Mouse (Mus musculus) kidney, postnatal 0 days (tissue): ENCODE data around the gene Iqsec3. TPM values are rescaled to one million over a fixed set of nuclear protein-coding genes. Genes with fewer than 3 reads are reported as not detected.

Source experiments
- ATAC-seq: fragments of 200-750 bp; cut with Nextera tagmentation; replicated peaks from 2 replicates; pipeline ENCODE4 v1.8.0; 2017; ENCODE audit warnings: low read depth, moderate number of reproducible peaks, moderate TSS enrichment, moderate library complexity; ENCODE audit not compliant: low FRiP score
- DNase-seq: peaks from one replicate; pipeline ENCODE4 v3.0.0-alpha.2; 2016; ENCODE audit warnings: low spot score
- H3K27ac ChIP-seq: fragments of 300-500 bp; sonication (generic); 2 replicates; pipeline ENCODE4 v1.5.1; 2014; ENCODE audit warnings: mild to moderate bottlenecking
- H3K27me3 ChIP-seq: fragments of 300-500 bp; sonication (generic); 2 replicates; pipeline ENCODE4 v1.6.1; 2014; ENCODE audit warnings: low read length, mixed read lengths; ENCODE audit not compliant: insufficient read depth
- H3K36me3 ChIP-seq: fragments of 300-500 bp; sonication (generic); 2 replicates; pipeline ENCODE4 v1.6.1; 2014; ENCODE audit warnings: low read length, mixed read lengths; ENCODE audit not compliant: insufficient read depth
- H3K4me1 ChIP-seq: fragments of 300-500 bp; sonication (generic); replicated peaks from 2 replicates; pipeline ENCODE4 v1.6.1; 2014; ENCODE audit warnings: antibody characterized with exemption, low read length, mixed read lengths; ENCODE audit not compliant: insufficient read depth
- H3K4me2 ChIP-seq: fragments of 300-500 bp; sonication (generic); 2 replicates; pipeline ENCODE4 v1.6.1; 2014; ENCODE audit warnings: mild to moderate bottlenecking, low read length, moderate library complexity, mixed read lengths
- H3K4me3 ChIP-seq: fragments of 300-500 bp; sonication (generic); replicated peaks from 2 replicates; pipeline ENCODE4 v1.5.1; 2014; ENCODE audit warnings: low read depth, low read length
- H3K9ac ChIP-seq: fragments of 300-500 bp; sonication (generic); 2 replicates; pipeline ENCODE4 v1.6.1; 2014; ENCODE audit warnings: low read depth, low read length
- H3K9me3 ChIP-seq: fragments of 300-500 bp; sonication (generic); replicated peaks from 2 replicates; pipeline ENCODE4 v1.6.1; 2016; ENCODE audit warnings: low read length, inconsistent platforms, mixed read lengths
- CTCF ChIP-seq: IDR thresholded peaks from 2 replicates; pipeline ENCODE4 v1.5.1; 2016; ENCODE audit warnings: antibody characterized with exemption, low read depth, mild to moderate bottlenecking, moderate library complexity
- WGBS: fragments of 180-500 bp; shearing (Covaris S2); extraction: QIAGEN DNeasy Blood & Tissue Kit; methylation state at CpG from one replicate; pipeline ENCODE4 v1.1.7; 2014; 5-methylcytosine and 5-hydroxymethylcytosine counted together
- polyA plus RNA-seq: library from polyadenylated mRNA; unstranded; fragments of >200 nt; fragmentation: Nextera tagmentation; extraction: Ambion mirVana; gene quantifications from 2 replicates; pipeline ENCODE4 v1.2.1, GENCODE M21; 2015

The Iqsec3 gene
- polyA plus RNA-seq, 1 experiment from 2014 or later: 0.07 TPM

DNA sequence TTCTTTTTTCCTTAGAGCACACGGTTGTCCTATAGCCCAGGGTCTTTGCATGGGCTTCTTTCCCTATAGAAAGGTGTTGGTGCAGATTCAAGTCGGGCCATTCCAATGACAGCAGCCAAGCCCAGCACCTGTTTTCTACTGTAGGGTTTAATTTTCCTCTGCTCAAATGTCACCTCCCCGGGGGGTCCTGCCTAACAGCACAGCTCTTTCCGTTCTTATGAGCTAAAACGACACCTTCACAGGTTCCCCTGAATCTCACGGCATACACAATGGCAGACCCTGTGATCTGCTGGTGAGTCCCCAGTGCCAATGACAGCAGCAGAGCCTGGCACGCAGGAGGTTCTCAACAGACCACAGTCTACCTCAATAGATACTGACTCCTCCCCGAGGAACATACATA is 16.1 kb downstream of the Iqsec3 start:
- no peak overlapping the region for H3K27ac ChIP-seq
- no peaks in the 10 kb centered on the region for H3K9me3 ChIP-seq
- H3K4me1 ChIP-seq: no peaks in the 10 kb centered on the region
- no peak for ATAC-seq
- no peak overlapping the region for H3K4me2 ChIP-seq
- no peak overlapping the region for H3K4me3 ChIP-seq
- no peak overlapping the region for H3K9ac ChIP-seq
- TF ChIP-seq CTCF: no peak
- DNase-seq: no peak
- 44% methylated on average over 8 of the region's 8 CpGs for WGBS
- H3K36me3 ChIP-seq: no peaks in the 10 kb centered on the region
- H3K27me3 ChIP-seq: no peaks in the 10 kb centered on the region

DNA sequence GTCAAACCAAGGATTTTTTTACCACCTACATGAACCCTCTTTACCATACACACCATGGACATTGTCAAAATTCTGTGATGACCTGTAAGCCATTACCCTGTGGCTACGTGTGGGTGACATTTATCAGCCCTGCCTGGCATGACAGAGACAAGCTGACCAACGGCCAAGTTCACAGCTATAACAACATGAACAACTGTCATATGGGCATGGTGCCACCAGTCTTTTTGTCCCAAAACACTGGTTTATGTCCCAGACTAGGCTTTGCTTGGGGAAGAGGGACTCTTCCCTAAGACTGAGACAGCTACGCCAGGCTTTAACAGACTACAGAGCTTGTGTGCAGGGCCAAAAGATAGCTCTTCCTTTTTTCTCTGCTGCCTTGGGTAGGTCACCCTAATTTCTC is 16.8 kb downstream of the Iqsec3 start:
- Histone ChIP-seq H3K27ac (no peak overlapping the region), H3K4me3 (no peak overlapping the region), H3K36me3 (no peaks in the 10 kb centered on the region), H3K27me3 (no peaks in the 10 kb centered on the region), H3K9ac (no peak overlapping the region), H3K4me2 (no peak overlapping the region), H3K9me3 (no peaks in the 10 kb centered on the region), H3K4me1 (no peaks in the 10 kb centered on the region)
- 66% methylated on average over 3 of the region's 3 CpGs for WGBS
- ATAC-seq (no peak), DNase-seq (no peak)
- no peak for TF ChIP-seq CTCF

- Histone ChIP-seq H3K9me3 (no peaks in the 10 kb centered on the region), H3K36me3 (no peaks in the 10 kb centered on the region), H3K27ac (no peak overlapping the region), H3K9ac (no peak overlapping the region), H3K4me3 (no peak overlapping the region), H3K27me3 (no peaks in the 10 kb centered on the region), H3K4me2 (no peak overlapping the region), H3K4me1 (no peaks in the 10 kb centered on the region)
- no peak for TF ChIP-seq CTCF
- 46% methylated on average over 12 of the region's 12 CpGs for WGBS
- no peak for DNase-seq
- no peak for ATAC-seq
These were observed 18.7 kb downstream of the Iqsec3 start for GRCm38 (mm10) chr6:121454549-121455494.

GRCm38 (mm10) chr6:121453776-121454175 is 19.7 kb downstream of the Iqsec3 start:
- DNase-seq (no peak), ATAC-seq (no peak)
- WGBS: 59% methylated on average over 7 of the region's 7 CpGs
- no peaks in the 10 kb centered on the region for H3K9me3 ChIP-seq
- no peak overlapping the region for H3K9ac ChIP-seq
- no peak overlapping the region for H3K4me2 ChIP-seq
- H3K27ac ChIP-seq: no peak overlapping the region
- no peak overlapping the region for H3K4me3 ChIP-seq
- no peak for TF ChIP-seq CTCF
- H3K4me1 ChIP-seq: no peaks in the 10 kb centered on the region
- no peaks in the 10 kb centered on the region for H3K36me3 ChIP-seq
- no peaks in the 10 kb centered on the region for H3K27me3 ChIP-seq

GRCm38 (mm10) chr6:121451703-121452102 is 21.8 kb downstream of the Iqsec3 start:
- Histone ChIP-seq H3K4me2 (no peak overlapping the region), H3K9me3 (no peaks in the 10 kb centered on the region), H3K4me1 (no peaks in the 10 kb centered on the region), H3K4me3 (no peak overlapping the region), H3K27me3 (no peaks in the 10 kb centered on the region), H3K9ac (no peak overlapping the region), H3K36me3 (no peaks in the 10 kb centered on the region), H3K27ac (no peak overlapping the region)
- ATAC-seq (no peak), DNase-seq (no peak)
- no peak for TF ChIP-seq CTCF
- 84% methylated on average over 3 of the region's 3 CpGs for WGBS

DNA sequence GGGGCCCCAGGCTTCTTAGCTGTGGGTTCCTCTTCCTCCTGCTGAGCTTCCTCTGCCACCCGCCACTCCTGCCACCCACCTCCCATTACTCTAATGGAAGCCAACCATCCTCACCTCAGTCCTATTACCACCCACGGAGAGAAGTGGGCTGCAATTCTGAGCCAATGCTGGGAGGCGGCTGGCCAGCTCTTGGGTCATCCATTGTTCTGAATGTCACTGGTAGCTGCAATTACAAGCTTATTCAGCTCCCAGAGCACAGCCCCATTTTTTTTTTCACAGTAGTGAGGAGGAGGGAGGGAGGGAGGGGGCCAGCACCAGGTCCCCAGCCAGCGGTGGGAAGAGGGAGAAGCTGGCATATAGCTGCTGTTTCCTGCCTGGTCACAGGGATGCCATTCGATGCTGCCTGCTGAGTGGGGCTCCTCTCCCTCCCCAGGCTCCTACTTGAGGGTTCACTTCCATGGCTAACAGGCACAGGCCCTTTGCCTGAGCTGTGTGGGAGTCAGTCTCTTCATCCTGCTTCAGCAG is 32.7 kb downstream of the Iqsec3 start:
- no peak overlapping the region for H3K4me2 ChIP-seq
- no peak overlapping the region for H3K27ac ChIP-seq
- no peak for DNase-seq
- TF ChIP-seq CTCF: no peak
- H3K9ac ChIP-seq: no peak overlapping the region
- H3K4me3 ChIP-seq: no peak overlapping the region
- H3K27me3 ChIP-seq: no peaks in the 10 kb centered on the region
- no peak for ATAC-seq
- no peaks in the 10 kb centered on the region for H3K4me1 ChIP-seq
- no peaks in the 10 kb centered on the region for H3K36me3 ChIP-seq
- H3K9me3 ChIP-seq: no peaks in the 10 kb centered on the region
- 11% methylated on average over 5 of the region's 5 CpGs for WGBS
